Mouse (Mus musculus) 416B (cell line): ENCODE measurements at regions not wholly inside any gene's neighbourhood (a gene's known extent, or its start where the extent isn't known, plus 50 kb on each side); places are given as distances from the start of the nearest gene placed in this dataset.

Experiments
- DNase-seq: peaks from one replicate; pipeline ENCODE4 v3.0.0; 2011; ENCODE audit warnings: low read depth

- no peak for DNase-seq
These were observed 186.6 kb upstream of the Sp8 start for GRCm38 (mm10) chr12:118659240-118660120.

DNA sequence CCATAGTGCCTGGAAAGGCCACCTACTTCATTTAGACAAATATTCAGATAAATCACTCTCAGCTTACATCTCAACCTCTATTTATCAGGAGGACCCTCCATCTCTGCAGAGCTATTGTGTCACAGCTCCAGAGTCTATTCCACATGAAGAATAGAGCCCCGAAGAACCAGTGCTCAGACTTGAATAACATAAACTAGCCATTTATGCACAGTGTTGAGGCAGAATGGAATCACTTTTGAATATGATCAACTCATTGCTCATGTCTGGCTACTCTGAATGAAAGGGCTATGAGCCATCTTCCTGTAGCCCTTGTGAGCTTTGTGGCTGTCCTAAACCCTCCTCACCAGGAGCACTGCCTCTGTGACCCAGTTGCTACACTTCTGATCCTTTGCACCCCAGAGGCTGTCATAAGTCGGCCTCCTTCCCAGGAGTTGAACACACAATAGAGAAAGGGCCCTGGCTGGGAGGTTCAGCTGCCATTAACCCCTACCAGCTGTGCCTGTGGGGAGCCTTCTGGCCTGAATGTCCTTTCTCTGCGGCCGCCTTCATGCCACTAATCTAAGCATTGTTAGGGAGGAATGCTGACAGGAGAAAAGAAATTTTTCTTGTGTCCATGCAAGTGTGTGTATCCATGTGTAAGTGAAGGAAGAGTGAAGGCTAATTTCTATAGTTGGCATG, 195.5 kb upstream of the Sp8 start:
- DNase-seq, result no peak

DNA sequence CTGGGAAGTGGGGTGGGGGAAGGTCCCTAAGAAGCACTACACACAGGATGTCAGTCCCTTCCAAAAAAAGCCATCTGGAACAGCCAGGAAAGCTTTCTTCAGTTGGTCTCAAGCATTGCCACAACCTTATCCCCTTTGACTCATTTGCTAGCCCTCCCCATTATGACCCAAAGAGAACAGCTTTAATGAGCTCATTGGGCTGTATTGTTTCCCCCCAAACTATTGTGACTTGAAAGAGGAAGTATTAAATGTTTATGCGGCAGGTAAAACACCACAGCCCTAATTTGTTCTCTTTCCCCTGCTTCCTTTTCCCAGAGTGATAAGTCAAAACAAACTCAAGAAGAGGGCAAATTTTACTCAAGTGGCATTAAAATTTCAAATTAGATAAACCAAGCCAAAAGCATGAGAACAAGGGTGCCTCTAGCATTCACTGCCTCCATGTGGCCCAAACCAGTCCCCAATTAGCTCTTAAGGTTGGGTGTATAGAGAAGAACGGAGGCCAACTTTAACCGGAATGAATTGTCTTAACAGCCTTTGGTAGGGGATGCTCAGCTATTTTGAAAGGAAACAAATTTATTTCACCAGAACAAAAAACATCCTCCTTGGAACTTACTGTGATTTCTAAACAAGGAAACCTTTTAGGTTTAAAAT, 196.7 kb upstream of the Sp8 start:
- DNase-seq, result peak; percentile 0

GRCm38 (mm10) chr12:118648673-118649072, 197.5 kb upstream of the Sp8 start:
- peak; percentile 5 for DNase-seq

- DNase-seq, result no peak
These were observed 198.7 kb upstream of the Sp8 start for GRCm38 (mm10) chr12:118647270-118648042.

GRCm38 (mm10) chr12:118640925-118641324, 205.2 kb upstream of the Sp8 start:
- DNase-seq, result no peak

- DNase-seq, result no peak
These were observed 208.9 kb upstream of the Sp8 start for GRCm38 (mm10) chr12:118637214-118637613.

GRCm38 (mm10) chr12:118635456-118635855, 210.7 kb upstream of the Sp8 start:
- no peak for DNase-seq

DNA sequence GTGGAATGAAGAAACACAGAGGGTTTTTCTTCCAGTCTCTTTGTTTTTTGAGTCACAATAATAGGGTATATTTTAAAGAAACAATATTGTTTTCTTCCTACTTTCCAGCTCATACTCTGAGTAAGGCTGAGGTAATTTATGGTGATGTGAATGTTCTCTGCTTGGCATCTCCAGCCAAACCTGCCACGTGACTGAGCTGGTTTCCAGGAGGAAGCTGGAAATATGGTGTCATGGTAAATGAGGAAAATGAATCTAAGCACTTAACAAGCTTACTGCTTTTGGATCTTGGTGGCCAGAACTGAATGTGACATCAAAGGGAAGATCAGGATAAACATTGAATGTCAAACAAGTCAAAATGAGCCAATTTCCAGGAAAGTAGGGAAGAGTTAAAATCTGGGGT, 215.8 kb upstream of the Sp8 start:
- no peak for DNase-seq

DNA sequence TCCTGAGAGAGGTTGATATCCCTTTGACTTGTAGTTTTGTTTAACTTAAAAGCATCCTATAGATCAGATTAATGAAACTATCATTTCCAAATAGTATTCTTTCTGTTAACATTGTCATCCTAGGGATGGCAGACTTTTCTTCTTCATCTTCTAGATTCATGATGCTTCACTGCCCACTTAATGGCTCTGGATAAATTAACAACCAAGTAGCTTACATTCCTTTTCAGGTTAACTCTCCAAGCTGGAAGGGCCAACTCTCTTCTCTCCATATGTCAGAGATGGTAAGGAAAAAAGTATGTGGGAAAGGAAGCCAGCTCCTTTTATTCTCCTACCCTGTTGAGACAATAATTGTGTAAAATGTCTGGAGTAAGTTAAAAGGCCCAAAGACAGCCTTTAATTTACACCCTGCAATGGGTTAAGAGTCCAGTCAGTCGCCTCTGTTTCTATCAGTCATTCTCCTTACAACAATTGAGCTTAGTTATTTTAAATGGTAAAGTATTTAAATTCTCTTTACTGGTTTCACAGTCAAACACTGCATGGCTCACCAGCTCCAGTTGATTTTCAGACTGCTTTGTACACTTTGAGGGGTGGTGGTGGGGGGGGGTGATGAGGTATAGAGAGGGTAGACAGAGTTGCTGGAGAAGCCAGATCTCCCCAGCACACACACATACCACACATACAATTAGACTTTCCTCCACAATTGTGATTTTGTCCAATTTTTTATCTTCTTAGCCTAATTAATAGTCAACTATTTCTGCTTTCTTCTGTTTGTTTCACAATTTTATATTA, 224.2 kb upstream of the Sp8 start:
- no peak for DNase-seq

GRCm38 (mm10) chr12:118620847-118621636, 225.1 kb upstream of the Sp8 start:
- DNase-seq, result no peak

- no peak for DNase-seq
These were observed 249.1 kb upstream of the Sp8 start for GRCm38 (mm10) chr12:118597015-118597414.

GRCm38 (mm10) chr12:118594781-118595574, 251.2 kb upstream of the Sp8 start:
- DNase-seq, result no peak

- no peak for DNase-seq
These were observed 262.1 kb upstream of the Sp8 start for GRCm38 (mm10) chr12:118583829-118584628.

GRCm38 (mm10) chr12:118569811-118570210, 268.6 kb upstream of the Sp4 start:
- peak; percentile 91 for DNase-seq

GRCm38 (mm10) chr12:118566681-118567080, 265.4 kb upstream of the Sp4 start:
- DNase-seq, result no peak

DNA sequence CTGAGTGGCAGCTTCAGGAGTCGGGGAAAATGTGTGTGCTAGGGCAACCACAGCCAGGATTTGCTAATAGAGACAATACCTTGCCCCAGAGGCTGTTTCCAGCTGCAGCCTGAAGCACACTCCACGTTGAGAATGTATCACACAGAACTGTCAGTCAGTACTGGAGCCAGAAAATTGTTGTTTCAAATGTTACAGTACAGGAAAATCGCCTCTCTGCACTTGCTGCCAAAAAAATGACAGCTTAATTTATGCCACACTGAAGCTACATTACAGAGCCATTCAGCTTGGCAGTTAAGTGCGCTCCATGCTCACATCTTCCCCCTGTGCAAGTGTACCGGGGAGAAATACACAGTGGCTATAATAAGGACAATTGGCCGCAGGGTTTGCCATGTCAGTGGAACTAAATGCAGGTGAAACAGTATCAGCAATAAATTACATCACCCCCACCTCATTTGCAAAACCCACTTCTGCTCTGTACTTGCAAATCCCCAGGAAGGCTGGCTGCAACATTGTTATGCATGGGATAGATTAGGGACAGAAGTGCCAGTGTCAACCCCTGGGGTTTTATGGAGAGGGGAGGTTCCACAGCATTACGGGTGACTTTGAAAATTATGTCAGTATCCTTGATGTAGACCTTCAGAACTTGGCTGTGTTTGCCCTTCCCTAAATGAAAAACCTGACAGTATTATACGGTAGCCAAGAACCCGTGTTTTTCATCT, 263.3 kb upstream of the Sp4 start:
- no peak for DNase-seq

- DNase-seq, result no peak
These were observed 261.0 kb upstream of the Sp4 start for GRCm38 (mm10) chr12:118562226-118562625.
